Mouse (Mus musculus) telencephalon, adult 2 months (tissue): ENCODE measurements around the gene Appbp2.

Source experiments
- DNase-seq: peaks from one replicate; pipeline ENCODE4 v3.0.0-alpha.2; 2011; ENCODE audit warnings: low read depth, low spot score

The Appbp2 gene

DNA sequence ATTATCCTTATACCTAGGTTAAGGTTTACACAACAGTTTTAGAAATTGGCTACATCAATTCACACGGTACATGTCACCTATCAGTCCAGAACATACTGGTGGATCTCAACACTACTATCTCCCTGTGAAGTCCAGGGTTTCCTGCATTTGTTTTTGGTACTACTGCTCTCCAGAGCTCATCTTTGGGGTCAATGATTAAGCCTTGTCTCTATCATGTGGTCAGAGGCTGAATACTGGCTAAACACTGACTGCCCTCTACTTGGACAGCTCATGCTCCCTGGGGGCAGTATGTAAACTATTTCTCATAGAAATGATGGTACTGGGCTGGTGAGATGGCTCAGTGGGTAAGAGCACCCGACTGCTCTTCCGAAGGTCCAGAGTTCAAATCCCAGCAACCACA lies 11.7 kb downstream of the Appbp2 start:
- no peak for DNase-seq

GRCm38 (mm10) chr11:85222561-85222960 lies 12.4 kb downstream of the Appbp2 start:
- no peak for DNase-seq

DNA sequence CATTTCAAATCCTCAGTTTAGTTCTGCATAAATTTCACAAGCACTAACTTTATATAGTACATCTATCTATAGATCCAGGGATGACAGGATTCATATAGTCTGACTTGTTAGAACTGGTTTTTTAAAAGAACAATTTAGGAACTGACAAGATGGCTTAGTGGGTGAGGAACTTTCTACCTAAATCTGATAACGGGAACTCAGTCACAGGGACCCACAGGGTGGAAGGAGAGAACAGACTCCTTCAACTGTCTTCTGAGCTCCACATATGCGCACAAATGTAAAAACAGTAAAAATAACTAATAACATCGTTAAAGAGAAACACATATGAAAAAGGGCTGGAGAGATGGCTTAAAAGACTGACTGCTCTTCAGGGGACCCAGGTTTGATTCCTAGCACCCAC lies 15.9 kb downstream of the Appbp2 start:
- peak; percentile 27 for DNase-seq

GRCm38 (mm10) chr11:85214679-85215078 lies 20.3 kb downstream of the Appbp2 start:
- no peak for DNase-seq

DNA sequence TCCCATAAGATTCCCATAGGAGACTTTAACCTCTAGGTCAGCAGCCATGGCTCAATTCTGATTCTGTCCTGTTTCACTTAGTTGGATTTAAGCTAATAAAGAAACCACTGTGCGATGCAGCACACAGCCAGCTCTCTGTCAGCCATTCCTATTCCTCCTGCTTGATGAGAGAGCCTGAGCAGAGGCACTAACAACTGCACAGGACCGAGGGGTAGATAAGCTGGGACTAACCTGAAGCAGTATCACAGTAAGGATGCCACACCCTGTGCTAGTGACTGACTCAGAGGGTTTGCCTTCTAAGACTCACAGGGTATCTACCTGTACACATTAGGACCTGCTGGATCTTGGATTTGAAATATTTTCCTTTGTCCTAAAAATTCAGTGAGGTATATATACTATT lies 21.7 kb downstream of the Appbp2 start:
- DNase-seq: no peak

DNA sequence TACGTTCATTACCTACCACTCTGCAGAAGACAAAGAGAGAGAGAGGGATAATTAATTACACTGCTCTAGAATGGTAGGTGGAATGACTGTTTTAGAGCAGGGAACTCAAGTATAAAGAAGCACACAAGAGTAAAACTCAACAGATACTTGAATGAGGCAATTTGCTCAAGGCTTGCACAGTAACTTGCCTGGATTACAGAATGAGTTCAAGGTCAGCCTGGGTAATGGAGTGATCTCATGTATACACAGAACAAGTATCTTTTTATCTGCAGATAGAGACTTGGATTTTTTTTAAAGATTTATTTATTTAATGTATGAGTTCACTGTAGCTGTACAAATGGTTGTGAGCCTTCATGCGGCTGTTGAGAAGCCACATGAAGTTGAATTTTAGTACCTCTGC lies 23.8 kb downstream of the Appbp2 start:
- DNase-seq: no peak

GRCm38 (mm10) chr11:85206231-85206630 lies 28.7 kb downstream of the Appbp2 start:
- no peak for DNase-seq

GRCm38 (mm10) chr11:85198906-85199305 lies 36.0 kb downstream of the Appbp2 start:
- no peak for DNase-seq

DNA sequence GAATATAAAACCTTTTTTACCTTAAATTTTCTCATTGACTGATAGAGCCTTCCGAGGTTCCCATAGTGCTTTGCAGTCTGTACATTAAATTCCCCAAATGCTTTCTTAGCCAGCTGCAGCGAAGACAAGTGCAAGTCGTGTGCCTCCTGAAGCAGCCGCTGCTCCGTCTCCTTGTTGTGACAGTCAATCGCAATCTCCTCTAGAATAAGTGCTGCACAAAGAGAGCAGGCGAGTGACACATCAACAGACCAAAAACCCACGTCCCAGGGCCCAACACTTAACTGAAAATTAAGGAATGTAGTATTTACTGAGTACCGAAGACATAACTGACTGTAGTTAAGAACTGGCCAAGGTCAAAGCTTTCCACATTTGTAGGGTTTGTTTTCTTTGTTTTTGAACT lies 38.9 kb downstream of the Appbp2 start:
- no peak for DNase-seq

GRCm38 (mm10) chr11:85194206-85194605 lies 40.7 kb downstream of the Appbp2 start:
- no peak for DNase-seq

GRCm38 (mm10) chr11:85190741-85191140 lies 44.2 kb downstream of the Appbp2 start:
- no peak for DNase-seq

GRCm38 (mm10) chr11:85189110-85189509 lies 45.8 kb downstream of the Appbp2 start:
- no peak for DNase-seq

DNA sequence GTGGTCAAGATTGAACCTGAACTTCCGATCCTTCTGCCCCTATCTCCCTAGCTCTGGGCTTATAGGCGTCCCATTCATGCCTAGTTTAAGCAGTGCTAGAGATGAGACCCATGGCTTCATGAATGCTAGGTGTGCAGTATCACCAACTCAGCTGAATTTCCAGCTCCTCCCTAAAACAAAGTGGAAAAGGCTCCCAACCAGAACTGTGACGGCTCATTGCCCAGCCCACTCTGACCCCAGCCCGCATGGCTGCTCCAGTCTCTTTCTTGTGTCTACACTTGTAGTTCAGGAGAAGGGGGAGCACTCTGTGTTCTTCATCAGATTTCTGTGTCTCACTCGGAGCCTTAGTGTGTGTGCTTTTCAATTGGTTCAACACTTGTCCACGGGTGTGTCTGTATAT lies 50.1 kb downstream of the Appbp2 start:
- DNase-seq: no peak

DNA sequence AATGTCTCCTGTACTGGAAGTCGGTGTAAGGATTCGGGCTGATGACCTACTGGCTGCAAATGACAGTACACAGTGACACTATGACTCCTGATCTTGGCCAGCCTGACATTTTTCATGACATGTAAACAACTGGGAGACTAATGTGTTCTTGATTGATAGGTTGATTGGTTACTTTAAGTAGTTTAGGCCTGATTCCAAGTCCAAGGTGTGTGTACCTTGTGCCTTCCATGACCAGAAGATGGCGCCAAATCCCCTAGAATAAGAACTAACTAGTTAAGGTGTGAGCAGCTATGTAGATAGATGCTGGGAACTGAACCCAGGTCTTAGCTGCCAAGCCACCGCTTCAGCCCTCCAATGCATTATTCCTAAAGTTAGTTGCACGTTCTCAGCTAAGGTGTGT lies 50.8 kb downstream of the Appbp2 start:
- DNase-seq: peak; percentile 17

DNA sequence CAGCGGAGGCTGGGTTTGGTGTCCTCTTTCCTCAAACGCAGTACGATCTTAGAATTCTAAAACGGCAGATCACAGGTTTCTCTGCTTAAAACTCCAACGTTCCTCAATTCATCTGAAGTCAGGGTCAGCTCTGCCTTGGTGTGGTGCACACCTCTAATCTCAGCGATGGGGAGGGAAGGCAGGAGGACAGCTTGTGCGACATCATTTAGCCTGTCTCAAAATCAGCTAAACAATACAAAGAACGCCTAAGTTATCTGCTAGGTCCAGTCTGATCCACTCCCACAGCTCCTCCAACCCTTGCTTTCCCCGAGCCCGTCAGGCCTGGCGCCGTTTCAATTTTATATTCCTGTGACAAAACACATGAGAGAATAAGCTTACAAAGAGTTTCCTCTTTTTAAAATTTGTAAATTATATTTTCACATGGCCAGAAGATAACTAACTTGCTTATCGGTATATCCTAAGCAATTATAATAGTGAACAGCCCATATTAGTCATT lies 51.6 kb downstream of the Appbp2 start:
- DNase-seq: no peak

DNA sequence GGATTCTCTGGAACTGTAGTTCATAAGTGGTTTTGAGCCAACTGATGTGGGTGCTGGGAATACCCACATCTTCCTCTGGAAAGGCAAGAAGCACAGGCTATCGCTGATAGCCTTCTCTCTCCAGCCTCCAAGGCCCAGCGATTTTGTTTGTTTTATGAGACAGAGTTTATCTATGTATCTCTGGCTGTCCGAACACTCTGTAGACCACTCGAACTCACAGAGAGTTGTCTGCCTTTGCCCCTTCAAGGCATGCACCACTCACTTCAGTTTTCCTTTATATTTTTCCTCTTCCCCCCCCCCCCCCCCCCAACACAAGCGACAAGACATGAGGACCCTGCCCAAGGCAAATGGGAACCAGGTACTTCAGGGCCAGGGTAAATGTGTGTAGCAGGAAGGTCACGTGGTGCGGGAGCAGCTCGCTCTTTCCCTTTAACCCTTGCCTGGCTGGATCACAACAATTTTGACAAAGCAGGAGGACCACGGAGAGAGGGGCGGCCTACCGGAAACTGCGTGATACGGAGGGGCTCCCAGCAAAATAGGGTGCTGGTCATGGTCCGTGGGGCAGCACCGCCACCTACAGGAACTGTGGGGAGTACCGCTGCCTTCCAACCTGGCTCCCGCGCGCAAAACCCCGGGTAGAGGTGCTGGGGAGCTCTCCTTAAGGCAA lies 52.2 kb downstream of the Appbp2 start:
- DNase-seq: peak; percentile 32

- no peak for DNase-seq
These were observed 56.5 kb downstream of the Appbp2 start for GRCm38 (mm10) chr11:85178413-85178812.

GRCm38 (mm10) chr11:85177761-85178160 lies 57.2 kb downstream of the Appbp2 start:
- no peak for DNase-seq

- no peak for DNase-seq
These were observed 59.0 kb downstream of the Appbp2 start for GRCm38 (mm10) chr11:85175941-85176340.

- no peak for DNase-seq
These were observed 64.1 kb downstream of the Appbp2 start for GRCm38 (mm10) chr11:85170833-85171232.

DNA sequence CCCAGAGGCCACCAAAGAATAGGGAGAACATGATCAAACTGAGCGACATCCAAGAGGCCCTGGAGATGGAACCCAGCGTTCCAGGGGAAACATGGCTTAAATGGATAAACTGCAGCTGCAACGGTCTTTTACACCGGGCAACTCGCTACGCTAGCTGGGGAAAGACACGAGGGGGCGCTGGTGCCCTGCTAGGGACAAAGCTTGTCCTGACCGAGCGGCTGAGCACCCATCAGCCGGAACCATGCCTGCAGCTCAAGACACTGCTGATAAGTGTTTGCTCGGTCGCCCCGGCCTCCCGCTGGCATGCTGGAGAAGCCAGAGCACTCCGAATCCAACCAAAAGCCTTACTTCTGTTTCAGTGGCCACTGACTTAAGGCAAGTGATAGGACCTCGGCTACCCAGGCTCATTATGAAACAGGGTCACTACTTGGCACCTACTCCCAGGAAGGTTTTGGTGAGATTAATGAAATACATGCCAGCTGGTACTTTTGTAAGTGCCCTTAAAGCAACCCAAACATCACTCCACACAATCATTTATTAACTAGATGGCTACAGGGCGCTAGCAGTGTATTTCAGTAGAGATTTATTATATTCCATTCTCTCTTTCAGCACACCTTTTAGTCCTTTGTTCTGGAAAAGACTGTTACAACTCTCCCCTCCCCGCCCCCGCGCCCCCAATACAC lies 64.7 kb downstream of the Appbp2 start, which contains the start of gene 1700125H20Rik:
Gene 1700125H20Rik, plus strand, starts transcription at position 347 of the 683 bp plus-strand sequence.
- peak; percentile 43 for DNase-seq

GRCm38 (mm10) chr11:85167503-85167902 lies 67.4 kb downstream of the Appbp2 start:
- DNase-seq: no peak

GRCm38 (mm10) chr11:85164371-85164770 lies 70.6 kb downstream of the Appbp2 start:
- DNase-seq: no peak
